Mouse (Mus musculus): ENCODE data around the gene Klc2. TPM values are rescaled to one million over a fixed set of nuclear protein-coding genes. Genes with fewer than 3 reads are reported as not detected.
A peak's percentile ranks its signal among the peaks of the same experiment; 100 is the strongest.

Klc2 gene
- polyA plus RNA-seq, 1 experiment: 0.52 TPM

GRCm38 (mm10) chr19:5071077-5071476 lies 47.3 kb downstream of the Klc2 start:
- Histone ChIP-seq H3K36me3 (ENCODE audit: control insufficient read depth) (no peaks in the 10 kb centered on the region), H3K9me3 (ENCODE audit: control insufficient read depth, low read length) (no peaks in the 10 kb centered on the region), H3K4me1 (ENCODE audit: control insufficient read depth) (peaks cover 67% of the 10 kb centered on the region), H3K4me3 (replicated peaks) (no peak overlapping the region), H3K27me3 (ENCODE audit: control insufficient read depth) (peaks cover 63% of the 10 kb centered on the region)
- TF ChIP-seq TAL1 (IDR thresholded peaks at IDR 0.05; ENCODE audit: low read length) (no peak), GATA1 (IDR thresholded peaks at IDR 0.05; ENCODE audit: low read length) (no peak)

GRCm38 (mm10) chr19:5069978-5070377 lies 48.4 kb downstream of the Klc2 start:
- H3K27me3 ChIP-seq (ENCODE audit: control insufficient read depth): peaks cover 57% of the 10 kb centered on the region
- H3K4me3 ChIP-seq (replicated peaks): no peak overlapping the region
- TF ChIP-seq TAL1 (IDR thresholded peaks at IDR 0.05; ENCODE audit: low read length) (no peak), GATA1 (IDR thresholded peaks at IDR 0.05; ENCODE audit: low read length) (no peak)
- H3K4me1 ChIP-seq (ENCODE audit: control insufficient read depth): peaks cover 75% of the 10 kb centered on the region
- no peaks in the 10 kb centered on the region for H3K9me3 ChIP-seq (ENCODE audit: control insufficient read depth, low read length)
- no peaks in the 10 kb centered on the region for H3K36me3 ChIP-seq (ENCODE audit: control insufficient read depth)

GRCm38 (mm10) chr19:5069486-5069885 lies 48.9 kb downstream of the Klc2 start:
- Histone ChIP-seq H3K27me3 (ENCODE audit: control insufficient read depth) (peaks cover 52% of the 10 kb centered on the region), H3K4me1 (ENCODE audit: control insufficient read depth) (peaks cover 77% of the 10 kb centered on the region), H3K36me3 (ENCODE audit: control insufficient read depth) (no peaks in the 10 kb centered on the region), H3K4me3 (replicated peaks) (no peak overlapping the region), H3K9me3 (ENCODE audit: control insufficient read depth, low read length) (no peaks in the 10 kb centered on the region)
- no peak for TF ChIP-seq TAL1 (IDR thresholded peaks at IDR 0.05; ENCODE audit: low read length)
- no peak for TF ChIP-seq GATA1 (IDR thresholded peaks at IDR 0.05; ENCODE audit: low read length)

GRCm38 (mm10) chr19:5068570-5069234 lies 49.7 kb downstream of the Klc2 start:
- H3K36me3 ChIP-seq (ENCODE audit: control insufficient read depth): no peaks in the 10 kb centered on the region
- no peak for TF ChIP-seq GATA1 (IDR thresholded peaks at IDR 0.05; ENCODE audit: low read length)
- no peak for TF ChIP-seq TAL1 (IDR thresholded peaks at IDR 0.05; ENCODE audit: low read length)
- H3K9me3 ChIP-seq (ENCODE audit: control insufficient read depth, low read length): no peaks in the 10 kb centered on the region
- H3K27me3 ChIP-seq (ENCODE audit: control insufficient read depth): peaks cover 44% of the 10 kb centered on the region
- H3K4me3 ChIP-seq (replicated peaks): peak overlapping the region; percentile 60
- H3K4me1 ChIP-seq (ENCODE audit: control insufficient read depth): peaks cover 77% of the 10 kb centered on the region

- Histone ChIP-seq H3K4me1 (ENCODE audit: control insufficient read depth) (peaks cover 72% of the 10 kb centered on the region), H3K27me3 (ENCODE audit: control insufficient read depth) (peaks cover 41% of the 10 kb centered on the region), H3K9me3 (ENCODE audit: control insufficient read depth, low read length) (no peaks in the 10 kb centered on the region), H3K36me3 (ENCODE audit: control insufficient read depth) (no peaks in the 10 kb centered on the region), H3K4me3 (replicated peaks) (peak within 1 kb of the TSS; percentile 60)
- TF ChIP-seq GATA1 (IDR thresholded peaks at IDR 0.05; ENCODE audit: low read length): no peak
- TF ChIP-seq TAL1 (IDR thresholded peaks at IDR 0.05; ENCODE audit: low read length): no peak
These were observed 50.3 kb downstream of the Klc2 start, which contains the start of gene Cd248 for GRCm38 (mm10) chr19:5067867-5068569. Cd248 (plus strand) TSS chr19:5068078.

- no peaks in the 10 kb centered on the region for H3K36me3 ChIP-seq (ENCODE audit: control insufficient read depth)
These were observed 51.1 kb downstream of the Klc2 start for GRCm38 (mm10) chr19:5067040-5067799.

GRCm38 (mm10) chr19:5065104-5065503 lies 53.3 kb downstream of the Klc2 start:
- Histone ChIP-seq H3K4me1 (ENCODE audit: control insufficient read depth) (peaks cover 60% of the 10 kb centered on the region), H3K36me3 (ENCODE audit: control insufficient read depth) (no peaks in the 10 kb centered on the region), H3K4me3 (replicated peaks) (no peak overlapping the region), H3K27me3 (ENCODE audit: control insufficient read depth) (peaks cover 31% of the 10 kb centered on the region), H3K9me3 (ENCODE audit: control insufficient read depth, low read length) (no peaks in the 10 kb centered on the region)
- TF ChIP-seq GATA1 (IDR thresholded peaks at IDR 0.05; ENCODE audit: low read length) (no peak), TAL1 (IDR thresholded peaks at IDR 0.05; ENCODE audit: low read length) (no peak)

More at GRCm38 (mm10) chr19:5067040-5067799, 51.1 kb downstream of the Klc2 start:
- Histone ChIP-seq H3K4me3 (replicated peaks) (peak overlapping the region; percentile 60), H3K27me3 (ENCODE audit: control insufficient read depth) (peaks cover 41% of the 10 kb centered on the region), H3K9me3 (ENCODE audit: control insufficient read depth, low read length) (no peaks in the 10 kb centered on the region), H3K4me1 (ENCODE audit: control insufficient read depth) (peaks cover 67% of the 10 kb centered on the region)
- TF ChIP-seq GATA1 (IDR thresholded peaks at IDR 0.05; ENCODE audit: low read length) (no peak), TAL1 (IDR thresholded peaks at IDR 0.05; ENCODE audit: low read length) (peak; percentile 28; the same call in 1 of the 3 replicates)

GRCm38 (mm10) chr19:5062446-5062845 lies 55.9 kb downstream of the Klc2 start:
- peaks cover 6% of the 10 kb centered on the region for H3K27me3 ChIP-seq (ENCODE audit: control insufficient read depth)
- no peak for TF ChIP-seq GATA1 (IDR thresholded peaks at IDR 0.05; ENCODE audit: low read length)
- TF ChIP-seq TAL1 (IDR thresholded peaks at IDR 0.05; ENCODE audit: low read length): no peak
- peaks cover 59% of the 10 kb centered on the region for H3K4me1 ChIP-seq (ENCODE audit: control insufficient read depth)
- H3K36me3 ChIP-seq (ENCODE audit: control insufficient read depth): no peaks in the 10 kb centered on the region
- no peak overlapping the region for H3K4me3 ChIP-seq (replicated peaks)
- no peaks in the 10 kb centered on the region for H3K9me3 ChIP-seq (ENCODE audit: control insufficient read depth, low read length)

- TF ChIP-seq TAL1 (IDR thresholded peaks at IDR 0.05; ENCODE audit: low read length): no peak
- no peak for TF ChIP-seq GATA1 (IDR thresholded peaks at IDR 0.05; ENCODE audit: low read length)
- Histone ChIP-seq H3K4me3 (replicated peaks) (no peak overlapping the region), H3K4me1 (ENCODE audit: control insufficient read depth) (peaks cover 56% of the 10 kb centered on the region), H3K36me3 (ENCODE audit: control insufficient read depth) (no peaks in the 10 kb centered on the region), H3K9me3 (ENCODE audit: control insufficient read depth, low read length) (no peaks in the 10 kb centered on the region), H3K27me3 (ENCODE audit: control insufficient read depth) (peaks cover 2% of the 10 kb centered on the region; the same call in 1 of the 2 replicates)
These were observed 56.3 kb downstream of the Klc2 start for GRCm38 (mm10) chr19:5062041-5062440.
